Mouse (Mus musculus) 3T3-L1 (cell line): ENCODE measurements around the gene Zfp184.
"Not testable (repeated sequence)": the region's sequence is repeated elsewhere in the genome, so short reads cannot be mapped to it uniquely, and the experiment has no call there.

Source experiments
- DNase-seq: peaks from one replicate; pipeline ENCODE4 v3.0.0-alpha.2; 2015; ENCODE audit warnings: low read depth, low spot score

Gene Zfp184

GRCm38 (mm10) chr13:21944926-21945740, at the start of gene Zfp184:
Gene Zfp184, plus strand, starts transcription at chr13:21945094.
- DNase-seq = peak; percentile 97

GRCm38 (mm10) chr13:21896549-21897244, 48.2 kb upstream of the Zfp184 start:
- DNase-seq = peak; percentile 77

- DNase-seq = no peak
Measured at GRCm38 (mm10) chr13:21897245-21897634, 47.7 kb upstream of the Zfp184 start.

GRCm38 (mm10) chr13:21900870-21901565, 43.9 kb upstream of the Zfp184 start:
- not testable (repeated sequence) for DNase-seq

GRCm38 (mm10) chr13:21903500-21903899, 41.4 kb upstream of the Zfp184 start:
- DNase-seq = no peak

GRCm38 (mm10) chr13:21904090-21904489, 40.8 kb upstream of the Zfp184 start:
- DNase-seq = not testable (repeated sequence)

GRCm38 (mm10) chr13:21906301-21906700, 38.6 kb upstream of the Zfp184 start:
- DNase-seq = no peak

GRCm38 (mm10) chr13:21906946-21907806, 37.7 kb upstream of the Zfp184 start:
- DNase-seq = peak; percentile 82

GRCm38 (mm10) chr13:21907807-21908155, 37.1 kb upstream of the Zfp184 start:
- DNase-seq = peak; percentile 85

GRCm38 (mm10) chr13:21910735-21911134, 34.2 kb upstream of the Zfp184 start:
- peak; percentile 45 for DNase-seq

- peak; percentile 83 for DNase-seq
Measured at GRCm38 (mm10) chr13:21911147-21911546, 33.7 kb upstream of the Zfp184 start.

GRCm38 (mm10) chr13:21913854-21914253, 31.0 kb upstream of the Zfp184 start:
- peak; percentile 61 for DNase-seq

GRCm38 (mm10) chr13:21914599-21914998, 30.3 kb upstream of the Zfp184 start:
- peak; percentile 95 for DNase-seq

- no peak for DNase-seq
Measured at GRCm38 (mm10) chr13:21915487-21915886, 29.4 kb upstream of the Zfp184 start.

- no peak for DNase-seq
Measured at GRCm38 (mm10) chr13:21916056-21916455, 28.8 kb upstream of the Zfp184 start.

- peak; percentile 90 for DNase-seq
Measured at GRCm38 (mm10) chr13:21917040-21917439, 27.9 kb upstream of the Zfp184 start.

- no peak for DNase-seq
Measured at GRCm38 (mm10) chr13:21917480-21917879, 27.4 kb upstream of the Zfp184 start.

GRCm38 (mm10) chr13:21917992-21918391, 26.9 kb upstream of the Zfp184 start:
- no peak for DNase-seq

- DNase-seq = peak; percentile 91
Measured at GRCm38 (mm10) chr13:21918570-21919419, 26.1 kb upstream of the Zfp184 start.

GRCm38 (mm10) chr13:21919836-21920431, 25.0 kb upstream of the Zfp184 start:
- peak; percentile 76 for DNase-seq
